In the genomic region with DNA sequence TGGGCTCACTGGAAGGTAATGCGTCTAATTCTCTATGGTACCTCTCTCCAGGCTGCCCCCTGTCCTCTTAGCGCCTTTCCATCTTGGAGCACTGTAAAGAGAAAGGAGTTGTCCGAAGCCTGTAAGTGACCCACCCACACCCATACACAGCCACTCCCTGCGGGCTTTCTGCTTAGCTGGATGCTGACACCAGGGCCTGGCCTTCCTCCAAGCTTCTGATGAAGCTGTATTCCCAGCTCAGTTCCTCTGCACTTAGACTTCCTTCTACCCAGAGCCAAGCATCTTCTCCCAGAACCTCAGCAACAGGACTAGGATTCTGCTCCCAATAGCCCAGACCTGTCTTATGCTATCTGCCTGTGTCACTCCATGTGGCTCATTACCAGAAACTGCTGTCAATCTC, we compare ENCODE assay signal across 17 mouse cellular contexts.
DNase-seq lines count a peak whose midpoint lies in the region; TF ChIP-seq lines count a peak whose summit lies in the region.
"Had no signal": no experiment of that assay in that cellular context is flagged by ENCODE, and none has a peak within 500 bp of the region (broad histone marks: within the 10 kb centered on the region; RNA-seq: fewer than 3 reads in every experiment).

No protein-coding gene starts in this region.

- intact Hi-C loops in gastrocnemius, postnatal 36 days (cut with DNase I), result no loop called here

- no peaks in the 10 kb centered on the region for H3K36me3 ChIP-seq in kidney, adult 2 months (ENCODE audit: control insufficient read depth, insufficient read depth, low read length)
- H3K36me3 ChIP-seq: embryonic facial prominence, embryonic 10.5 days; limb, embryonic 10.5 days; liver, embryonic 12.5 days had no signal

- no peak for TF ChIP-seq POLR2A in kidney, adult 2 months (IDR thresholded peaks at IDR 0.05; ENCODE audit: low read depth, low read length)

- 61% methylated on average over 4 of the region's 4 CpGs for WGBS in kidney, adult 2 months

- no peak overlapping the region for H3K4me3 ChIP-seq in kidney, adult 2 months (ENCODE audit: insufficient read depth, low read depth, low read length)
- H3K4me3 ChIP-seq in layer of hippocampus, adult 2 months, result no peak overlapping the region
- H3K4me3 ChIP-seq: embryonic facial prominence, embryonic 10.5 days; forebrain, embryonic 13.5 days; left cerebral cortex, adult 2 months; limb, embryonic 10.5 days; liver, embryonic 12.5 days had no signal

- peak; percentile 54 for DNase-seq in adrenal gland, postnatal 10 days
- no peak for DNase-seq in adrenal gland, adult 2 months
- DNase-seq in kidney, adult 2 months, result peak; percentile 3
- DNase-seq in kidney, adult 18-20 months, result no peak
- peak; percentile 15 for DNase-seq in right cerebral cortex, postnatal 14 days
- no peak for DNase-seq in right cerebral cortex, postnatal 4 days
- peak; percentile 12 to 16 for DNase-seq in gastrocnemius, postnatal 36 days
- no peak for DNase-seq in layer of hippocampus, adult 2 months (ENCODE audit: low spot score in 2 of 2)
- DNase-seq: cerebellum, adult 11 months; cerebellum, postnatal 36 days; thymus, postnatal 14 days had no signal

- no peaks in the 10 kb centered on the region for H3K4me1 ChIP-seq in kidney, adult 2 months (ENCODE audit: control insufficient read depth, insufficient read depth, low read length)
- H3K4me1 ChIP-seq: limb, embryonic 10.5 days; liver, embryonic 12.5 days had no signal

- no peak for TF ChIP-seq CTCF in kidney, adult 2 months (conservative IDR thresholded peaks at IDR 0.05; ENCODE audit: insufficient read depth, insufficient read length, low read depth, low read length)
- TF ChIP-seq CTCF in layer of hippocampus, adult 2 months (conservative IDR thresholded peaks at IDR 0.05), result no peak

- H3K27ac ChIP-seq in kidney, adult 2 months (ENCODE audit: insufficient read depth, low read depth, low read length), result no peak overlapping the region
- H3K27ac ChIP-seq in layer of hippocampus, adult 2 months, result no peak overlapping the region
- H3K27ac ChIP-seq: embryonic facial prominence, embryonic 10.5 days; forebrain, embryonic 13.5 days; left cerebral cortex, adult 2 months; limb, embryonic 10.5 days; liver, embryonic 12.5 days; stomach, postnatal 0 days had no signal

- H3K27me3 ChIP-seq in kidney, adult 2 months (replicated peaks; ENCODE audit: control insufficient read depth, insufficient read depth, low read length), result no peaks in the 10 kb centered on the region
- H3K27me3 ChIP-seq: forebrain, embryonic 13.5 days; liver, embryonic 12.5 days had no signal

Comparison
In these comparisons a context has a peak if more than half of its experiments do, and no peak if none do; other contexts are left out.
1. DNase-seq: peak in adrenal gland, postnatal 10 days (single experiment), kidney, adult 2 months (single experiment), right cerebral cortex, postnatal 14 days (single experiment) and gastrocnemius, postnatal 36 days (2 of 2); none in adrenal gland, adult 2 months (single experiment), kidney, adult 18-20 months (single experiment), right cerebral cortex, postnatal 4 days (single experiment) and layer of hippocampus, adult 2 months (0 of 2).